Mouse (Mus musculus): ENCODE data around the gene Syngr2.

The Syngr2 gene

DNA sequence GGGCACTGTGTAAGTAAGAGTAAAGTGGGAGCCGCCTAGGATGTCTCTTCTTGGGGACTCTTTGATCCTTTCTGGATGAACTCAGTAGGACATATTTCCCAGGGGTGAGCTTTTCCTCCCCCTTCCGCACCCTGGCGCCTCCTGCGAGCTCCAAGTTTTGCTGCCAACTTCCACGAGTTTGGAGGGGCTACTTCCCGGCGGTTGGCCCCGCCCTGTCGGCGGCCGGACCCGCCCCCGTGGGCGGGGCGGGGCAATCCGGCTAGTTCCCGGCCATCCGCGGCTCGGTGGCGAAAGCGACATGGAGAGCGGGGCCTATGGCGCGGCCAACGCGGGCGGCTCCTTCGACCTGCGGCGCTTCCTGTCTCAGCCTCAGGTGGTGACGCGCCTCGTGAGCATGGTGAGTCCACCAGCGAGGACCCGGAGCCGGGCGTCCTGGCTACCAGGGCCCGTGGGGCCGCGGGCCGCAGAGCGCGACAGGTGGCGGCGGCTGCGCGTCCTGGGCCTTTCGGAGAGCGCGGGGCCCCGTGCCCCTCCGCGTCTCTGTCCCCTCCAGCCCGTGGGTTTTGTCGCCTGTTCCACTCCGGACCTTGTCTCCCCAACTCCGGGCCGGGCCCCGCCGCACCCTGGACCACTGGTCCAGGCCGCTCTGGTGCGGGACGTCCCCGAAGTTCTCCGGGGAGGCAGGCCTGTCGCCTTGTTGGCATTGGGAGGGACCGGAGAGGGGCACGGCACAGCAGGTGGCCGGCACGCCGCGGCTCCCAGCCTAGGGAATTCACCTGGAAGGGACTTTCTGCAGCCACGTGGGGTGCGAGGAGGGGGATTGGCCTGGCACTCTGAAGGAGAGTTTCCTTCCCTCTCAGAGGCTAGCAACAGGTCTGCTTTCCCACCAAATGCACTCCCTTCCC, at the start of gene Syngr2, which contains the start of gene Gm20708:
Gene Syngr2, plus strand, starts transcription at position 262 of the 905 bp plus-strand sequence.
Gene Gm20708, plus strand, starts transcription at position 262 of the 905 bp plus-strand sequence.
- peak; percentile 65 for DNase-seq

DNA sequence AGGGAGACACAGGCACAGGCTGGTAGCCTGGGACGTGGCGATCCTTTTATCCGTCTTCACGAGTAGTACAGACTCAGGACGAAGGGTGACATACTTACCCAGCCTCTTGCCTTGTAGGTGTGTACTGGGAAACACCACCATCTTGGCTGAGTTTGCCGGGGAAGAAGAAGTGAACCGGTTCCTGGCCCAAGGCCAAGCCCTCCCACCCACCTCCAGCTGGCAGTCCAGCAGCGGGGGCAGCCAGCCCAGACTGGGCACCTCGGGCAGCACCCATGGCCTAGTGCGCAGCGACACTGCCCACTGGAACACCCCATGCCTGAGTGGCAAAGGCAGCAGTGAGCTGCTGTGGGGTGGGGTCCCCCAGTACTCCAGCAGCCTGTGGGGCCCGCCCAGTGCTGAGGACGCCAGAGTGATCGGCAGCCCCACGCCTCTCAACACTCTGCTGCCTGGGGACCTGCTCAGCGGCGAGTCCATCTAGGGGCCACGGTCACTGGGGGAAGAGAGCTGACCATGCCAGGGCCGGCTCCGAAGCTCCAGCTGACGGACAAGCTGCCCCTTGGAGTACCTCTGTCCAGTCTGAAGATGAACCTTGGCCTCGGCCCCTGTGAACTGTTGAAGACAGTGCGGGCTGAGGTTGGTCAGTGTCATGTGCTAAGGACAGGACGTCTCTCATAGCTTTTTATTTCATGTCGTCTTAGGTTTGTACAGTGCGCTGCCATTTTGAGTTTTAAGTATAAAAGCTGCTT, 48.9 kb upstream of the Syngr2 start:
- peak; percentile 45 for DNase-seq

DNA sequence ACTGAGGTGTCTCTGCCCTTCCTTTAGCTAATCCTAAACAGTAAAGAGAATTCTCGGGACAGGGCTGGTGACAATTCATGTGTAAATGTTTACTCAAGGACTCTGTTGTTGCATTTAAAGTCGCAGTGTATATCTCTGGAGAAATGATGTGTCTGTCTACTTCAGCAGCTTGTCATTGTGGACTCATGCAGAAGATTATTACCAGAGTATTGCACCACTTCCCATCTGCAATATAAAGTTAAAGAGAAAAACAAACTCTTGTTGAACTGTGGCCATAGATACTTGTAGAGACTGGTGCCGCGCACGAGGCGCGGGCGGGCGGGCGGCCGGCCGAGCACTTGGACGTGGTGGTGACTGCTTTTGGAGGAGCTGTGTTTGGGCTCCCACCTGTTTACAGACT, 47.7 kb upstream of the Syngr2 start:
- no peak for DNase-seq

DNA sequence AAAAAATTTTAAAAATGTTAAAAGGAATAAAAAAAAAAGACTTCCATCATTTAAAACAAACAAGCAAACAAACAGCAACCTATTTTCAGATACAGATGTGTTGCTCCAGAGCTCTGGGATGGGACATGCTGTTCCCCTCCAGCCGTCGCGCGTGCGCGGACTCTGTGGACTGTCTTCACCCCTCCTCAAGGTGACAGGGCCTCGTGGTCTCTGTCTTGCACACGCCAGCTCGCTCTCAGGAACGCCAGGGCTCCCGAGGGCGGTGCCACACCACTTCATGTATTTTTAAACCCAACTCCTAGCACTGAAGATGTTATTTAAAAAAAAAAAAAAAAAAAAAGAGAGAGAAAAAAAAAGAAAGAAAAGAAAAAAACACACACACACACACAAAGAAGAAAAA, 47.2 kb upstream of the Syngr2 start:
- no peak for DNase-seq

DNA sequence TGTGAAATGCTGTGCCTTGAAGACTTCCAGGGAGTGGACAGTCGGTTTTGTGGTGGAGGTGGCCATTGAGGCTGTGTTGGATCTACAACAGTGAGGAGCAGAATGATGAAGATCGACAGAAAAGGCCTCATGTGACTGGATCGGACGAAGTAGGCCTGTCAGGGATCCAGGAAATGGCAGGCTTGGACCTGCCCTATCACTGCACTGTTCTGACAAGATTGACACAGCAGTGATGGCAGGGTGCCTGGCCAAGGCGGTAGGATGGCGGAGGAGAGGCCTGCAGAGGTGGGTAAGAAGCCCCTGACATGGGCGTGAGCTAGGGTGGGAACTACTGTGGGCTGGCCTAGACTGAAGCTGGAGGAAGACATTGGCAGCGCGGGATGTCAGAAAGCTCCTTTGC, 45.1 kb upstream of the Syngr2 start:
- no peak for DNase-seq

DNA sequence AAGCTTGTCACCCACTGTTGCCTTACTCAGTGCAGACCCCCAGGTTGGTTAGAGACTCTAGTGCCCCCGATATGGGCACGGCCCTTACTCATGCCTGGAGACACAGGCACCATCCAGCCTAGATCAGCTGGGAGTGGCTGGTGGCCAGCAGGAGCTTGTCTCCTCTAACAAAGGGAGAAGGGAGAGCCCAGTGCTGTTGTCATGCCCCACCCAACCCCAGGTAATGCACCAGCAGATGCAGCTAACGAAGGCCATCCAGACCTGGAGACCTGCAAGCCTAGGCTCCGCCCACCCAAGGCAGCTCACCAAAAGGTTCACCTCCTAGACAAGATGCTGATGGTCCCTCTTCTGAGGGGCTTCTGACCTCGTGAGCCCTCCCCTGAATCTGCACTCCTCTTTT, 44.1 kb upstream of the Syngr2 start:
- no peak for DNase-seq

DNA sequence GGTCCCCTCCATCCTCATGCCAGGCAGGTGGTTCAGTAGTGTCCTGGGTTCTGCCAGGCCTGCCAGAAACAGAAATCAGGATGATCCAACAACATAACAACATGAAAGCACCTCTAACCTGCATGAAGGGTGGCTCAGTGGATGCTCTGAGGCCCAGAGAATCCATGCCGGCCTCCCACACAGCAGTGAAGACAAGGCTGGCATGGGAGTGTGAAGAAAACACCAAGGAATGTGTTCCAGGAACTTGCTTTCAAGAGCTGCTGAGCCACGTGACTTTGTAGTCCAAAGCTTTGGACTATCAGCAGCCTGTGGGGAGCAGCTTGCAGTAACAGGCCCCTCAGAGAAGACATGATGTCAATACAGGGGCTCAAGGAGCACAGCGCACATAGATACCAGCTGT, 43.2 kb upstream of the Syngr2 start:
- DNase-seq = no peak

DNA sequence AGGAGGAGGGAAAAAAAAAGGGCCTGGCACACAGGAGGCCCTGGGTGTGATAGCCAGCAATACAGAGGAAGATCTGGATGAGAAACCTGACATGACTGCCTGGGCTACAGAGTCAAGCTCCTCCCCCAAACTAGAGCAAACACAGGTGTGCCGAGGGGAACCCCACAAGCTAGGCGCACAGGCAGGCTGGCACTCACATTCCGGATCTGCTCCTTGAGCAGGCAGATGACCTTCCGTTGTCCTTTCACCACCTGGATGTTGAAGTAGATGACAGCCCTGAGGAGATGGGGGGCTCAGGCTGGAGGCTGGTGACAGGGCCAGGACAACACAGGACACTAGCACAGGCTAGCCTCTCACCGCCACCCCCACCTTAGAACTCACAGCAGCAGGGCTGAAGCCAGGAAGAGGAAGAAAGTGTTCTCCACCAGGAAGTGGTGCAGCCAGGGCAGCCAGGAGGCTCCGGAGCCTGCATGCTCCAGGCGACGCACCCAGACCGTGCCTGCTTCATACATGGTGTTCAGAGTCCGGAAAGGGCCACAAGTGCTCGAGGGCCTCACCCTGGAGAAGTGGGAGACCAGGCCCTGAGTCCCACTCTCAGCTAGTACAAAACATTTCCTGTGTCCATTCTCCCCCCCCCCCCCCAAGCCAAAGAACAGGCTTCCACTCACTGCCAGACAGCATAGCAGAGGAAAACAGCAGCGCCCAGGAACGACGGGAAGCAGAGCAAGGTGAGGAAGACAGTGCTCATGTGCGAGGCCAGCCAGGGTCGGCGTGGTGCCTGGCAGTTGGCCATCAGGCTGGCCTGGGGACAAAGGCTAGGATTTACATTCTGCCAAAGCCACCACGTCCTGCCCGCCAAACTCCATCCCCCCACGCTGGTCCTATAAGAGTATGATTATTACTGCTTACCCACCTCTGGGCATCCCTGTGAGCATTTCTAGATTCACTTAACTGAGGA, 40.5 kb upstream of the Syngr2 start:
- DNase-seq = no peak

DNA sequence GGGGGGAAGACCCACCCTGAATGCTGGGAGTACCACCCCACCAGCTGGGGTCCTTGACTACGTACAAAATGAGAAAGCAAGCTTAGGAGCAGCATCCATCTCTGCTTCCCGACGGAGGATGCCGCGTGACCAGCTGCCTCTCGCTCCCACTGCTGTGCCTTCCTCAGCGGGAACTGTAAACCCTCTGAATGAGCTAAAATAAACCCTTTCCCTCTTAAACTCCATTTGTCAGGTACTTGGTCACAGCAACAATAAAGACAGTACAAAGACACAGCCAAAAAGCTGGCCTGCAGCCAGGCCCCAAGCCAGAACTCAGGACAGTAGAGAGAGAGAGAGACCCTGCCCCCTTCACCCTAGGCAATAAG, 39.8 kb upstream of the Syngr2 start:
- no peak for DNase-seq

DNA sequence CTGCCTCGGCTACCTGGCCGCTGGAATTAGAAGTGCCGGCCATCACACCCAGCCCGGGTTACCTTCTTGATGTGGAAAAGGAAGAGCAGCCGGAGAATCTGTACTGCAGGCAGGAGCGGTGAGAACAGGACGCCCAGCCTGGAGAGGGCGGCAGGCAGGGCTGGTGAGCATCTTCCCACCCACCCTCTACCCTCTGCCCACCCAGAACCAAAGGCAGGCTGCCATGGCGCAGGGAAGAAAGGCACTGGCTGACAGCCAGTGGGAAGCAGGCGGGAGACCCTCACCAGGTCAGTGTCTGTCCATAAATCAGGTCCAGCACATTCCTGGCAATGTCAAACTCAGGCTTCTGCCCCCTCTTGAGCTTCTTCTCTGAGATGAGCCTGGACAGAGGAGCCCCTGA, 39.1 kb upstream of the Syngr2 start:
- no peak for DNase-seq

DNA sequence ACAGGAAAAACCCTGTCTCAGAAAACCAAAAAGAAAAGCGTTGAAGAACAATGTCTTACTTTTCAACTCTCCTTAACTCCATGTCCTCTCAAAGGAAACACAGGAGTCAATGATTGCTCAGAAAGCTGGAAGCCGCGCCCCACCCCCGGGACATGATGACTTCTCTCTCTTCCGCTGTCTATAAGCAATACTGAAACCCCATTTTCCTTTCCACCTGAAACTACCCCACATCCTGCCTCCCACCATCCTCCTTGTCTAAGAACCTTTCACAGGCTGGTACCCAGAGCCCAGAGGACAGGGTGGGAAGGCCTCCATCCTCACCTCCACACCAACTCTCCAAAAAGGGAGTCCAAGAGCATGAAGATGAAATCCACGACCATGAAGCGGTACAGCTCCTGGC, 37.1 kb upstream of the Syngr2 start:
- DNase-seq = no peak

DNA sequence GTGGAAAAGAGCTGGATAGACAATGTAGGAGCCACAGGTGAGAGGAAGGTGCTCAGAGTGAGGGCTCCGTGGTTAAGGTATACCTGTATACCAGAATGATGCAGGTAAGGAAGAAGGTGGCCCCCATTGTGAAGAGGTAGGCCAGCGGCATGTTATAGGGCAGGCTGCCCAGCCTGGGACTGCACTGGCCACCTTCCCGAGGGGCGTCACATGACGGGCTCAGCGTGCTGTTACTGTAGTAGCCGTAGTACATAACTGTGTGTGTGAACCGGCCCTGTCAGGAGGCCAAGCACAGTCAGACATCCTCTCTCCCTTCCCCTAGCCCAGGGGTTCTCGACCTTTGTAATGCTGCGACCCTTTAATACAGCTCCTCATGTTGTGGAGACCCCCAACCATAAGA, 34.5 kb upstream of the Syngr2 start:
- no peak for DNase-seq

DNA sequence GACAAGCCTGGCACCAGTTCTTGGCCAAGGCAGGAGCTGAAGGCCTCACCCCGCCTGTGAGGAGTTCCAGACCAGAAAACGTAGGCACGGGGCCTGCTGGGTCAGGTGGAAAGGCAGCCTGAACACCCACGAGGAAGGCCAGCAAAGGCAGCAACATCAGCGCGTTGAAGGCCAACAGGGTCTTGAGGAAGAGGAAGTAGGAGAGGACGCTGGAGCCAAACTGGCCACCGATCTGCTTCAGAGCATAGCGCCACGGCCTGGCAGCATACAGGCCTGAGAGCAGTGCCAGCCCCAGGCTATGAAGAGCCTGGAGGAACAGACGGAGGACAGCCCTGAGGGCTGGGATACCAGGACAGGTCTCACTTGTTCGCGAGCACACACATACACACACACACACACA, 33.9 kb upstream of the Syngr2 start:
- DNase-seq = no peak

DNA sequence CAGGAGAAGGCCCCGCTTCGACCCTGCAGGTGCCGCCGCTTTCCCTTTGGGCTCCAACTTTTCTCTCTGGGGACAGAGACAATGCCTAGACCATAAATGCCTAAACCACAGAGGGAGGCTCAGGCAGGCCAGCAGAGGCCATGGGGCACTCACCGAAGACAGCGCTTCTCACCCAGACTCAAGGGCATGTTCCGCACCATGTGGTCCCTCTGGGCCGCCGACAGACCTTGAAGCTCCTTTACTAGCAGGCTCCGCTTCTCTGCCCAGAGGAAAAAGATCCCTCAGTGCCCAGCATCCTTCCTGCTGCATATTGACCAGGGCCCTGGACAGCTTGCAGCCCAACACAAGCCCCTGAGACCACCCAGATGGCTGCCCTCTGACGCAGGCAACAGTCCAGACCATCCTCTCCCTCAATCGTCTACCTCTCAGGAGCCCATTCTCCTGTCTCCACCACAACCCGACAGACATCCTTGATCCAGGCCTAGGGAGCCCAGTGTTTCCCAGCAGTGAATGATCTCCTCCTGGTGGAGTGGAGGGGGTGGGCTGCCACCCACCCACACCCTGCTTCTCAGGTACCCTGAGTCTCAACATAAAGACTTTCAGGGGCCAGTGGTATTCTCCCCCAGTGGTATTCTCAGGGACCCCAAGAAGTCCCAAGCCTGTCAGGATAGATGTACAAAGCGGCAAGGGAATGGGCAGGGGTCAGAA, 33.2 kb upstream of the Syngr2 start:
- DNase-seq = no peak

DNA sequence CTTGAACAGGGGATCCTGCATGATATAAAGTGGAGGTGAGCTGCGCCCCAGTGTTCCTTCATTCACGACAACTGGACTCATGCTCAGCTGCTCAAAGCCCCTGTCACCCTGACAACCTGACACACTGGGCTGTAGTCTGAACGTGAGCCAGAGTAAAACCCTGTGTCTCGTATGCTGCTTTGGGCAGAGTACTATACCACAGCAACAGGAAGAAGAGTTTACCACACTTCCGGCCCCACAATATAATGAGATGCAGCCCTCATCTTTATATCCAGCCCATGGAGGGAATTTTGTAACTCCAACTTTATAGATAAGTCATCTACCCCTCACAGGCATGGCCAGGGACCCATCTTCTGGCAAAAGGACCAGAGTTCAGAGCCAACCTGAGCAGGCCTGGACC, 32.4 kb upstream of the Syngr2 start:
- no peak for DNase-seq

DNA sequence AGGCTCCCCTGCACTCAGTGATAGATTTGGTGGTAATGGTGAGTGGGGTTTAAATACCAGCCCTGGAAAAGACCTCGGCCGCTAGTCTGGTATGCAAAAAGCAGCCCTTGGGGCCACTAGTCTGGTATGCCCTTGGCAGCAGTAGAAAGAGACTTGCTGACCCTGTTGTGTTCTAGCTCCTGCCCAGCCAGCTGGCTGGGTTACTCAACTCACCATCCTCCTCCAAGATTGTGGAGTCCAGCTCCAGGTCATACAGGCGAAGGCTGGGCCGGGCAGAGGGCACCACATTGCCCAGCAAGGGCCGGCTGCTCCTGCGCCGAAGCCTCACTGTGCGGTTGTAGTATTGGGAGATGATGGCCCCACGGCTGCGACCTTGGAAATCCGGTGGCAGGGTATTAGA, 31.4 kb upstream of the Syngr2 start:
- DNase-seq = peak; percentile 80

DNA sequence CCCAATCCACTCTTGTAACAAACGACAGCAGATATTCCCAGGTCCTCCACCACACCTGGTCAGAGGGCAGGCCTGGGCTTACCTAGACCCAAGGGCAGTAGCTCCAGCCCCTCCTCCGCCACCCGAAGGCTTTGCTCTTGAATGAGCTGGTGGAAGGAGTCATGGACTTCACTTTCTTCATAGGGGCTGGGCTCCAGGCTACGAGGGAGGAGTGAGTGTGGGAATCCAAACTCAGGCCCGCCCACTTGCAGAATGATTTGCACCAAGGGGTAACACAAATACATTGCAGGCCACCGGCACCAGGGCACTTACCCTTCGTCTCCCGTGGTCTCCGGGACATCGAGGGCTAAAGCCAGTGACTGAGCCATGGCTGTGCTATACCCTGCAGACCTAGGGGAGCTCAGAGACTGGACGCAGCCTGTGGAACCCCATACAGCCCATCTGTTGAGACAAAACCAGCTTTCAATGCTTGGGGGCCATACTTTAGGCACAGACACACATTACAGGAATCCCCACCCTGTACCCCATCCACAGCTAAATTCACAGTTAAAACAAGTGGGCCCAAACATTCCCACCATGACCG, 30.5 kb upstream of the Syngr2 start:
- DNase-seq = peak; percentile 58

DNA sequence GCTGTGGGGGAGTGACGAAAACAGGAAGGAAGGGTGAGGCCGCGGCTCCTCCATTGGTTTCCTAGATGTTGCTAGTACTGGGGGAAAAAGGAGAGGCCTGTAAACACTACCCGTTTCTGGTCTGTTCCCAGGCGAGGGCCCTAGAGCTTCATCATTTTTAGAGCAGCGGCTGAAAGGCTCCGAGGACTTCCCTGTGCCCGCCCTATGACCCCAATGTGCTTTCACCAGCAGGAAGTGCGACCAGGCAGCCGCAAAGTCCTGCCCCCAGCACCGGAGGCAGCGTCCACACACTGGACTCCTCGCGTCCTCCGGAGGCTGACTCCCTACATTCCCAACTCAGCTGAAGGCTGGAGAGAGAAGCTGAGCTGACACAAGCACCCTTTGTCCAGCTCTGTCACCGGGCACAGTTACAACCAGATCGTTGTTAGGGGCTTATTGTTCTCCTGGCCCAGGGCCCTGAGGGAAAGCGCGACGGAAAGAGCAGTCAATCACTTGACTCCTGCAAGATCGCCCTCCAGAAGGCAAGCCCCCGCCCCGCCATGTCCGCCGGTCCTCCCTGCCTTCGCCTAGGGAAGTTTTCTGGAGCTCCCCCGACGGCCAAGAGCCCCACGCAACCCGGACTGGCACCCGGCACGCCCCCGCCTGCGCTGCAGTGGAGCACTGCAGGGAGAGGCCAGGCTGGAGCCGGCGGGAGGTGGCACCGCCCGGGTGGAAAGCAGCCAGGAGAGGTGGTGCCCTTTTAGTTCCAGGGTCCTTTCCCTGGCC, 29.9 kb upstream of the Syngr2 start:
- DNase-seq = peak; percentile 86

DNA sequence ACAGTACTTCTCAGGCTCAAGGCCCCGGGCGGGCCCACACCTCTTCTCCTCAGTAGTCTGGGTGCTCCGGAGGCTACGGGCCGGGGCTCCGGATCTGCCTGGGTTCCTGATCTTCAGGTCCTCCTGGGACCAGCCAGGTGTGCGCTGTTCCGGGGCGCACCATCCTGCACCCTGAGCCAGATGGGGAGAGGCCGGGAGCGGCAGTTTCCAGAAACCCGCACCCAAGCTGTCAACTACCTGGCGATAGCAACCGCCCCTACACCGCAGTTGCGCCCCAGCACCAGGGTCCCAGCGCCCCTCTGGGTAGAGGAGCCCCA, 29.3 kb upstream of the Syngr2 start:
- DNase-seq = no peak

DNA sequence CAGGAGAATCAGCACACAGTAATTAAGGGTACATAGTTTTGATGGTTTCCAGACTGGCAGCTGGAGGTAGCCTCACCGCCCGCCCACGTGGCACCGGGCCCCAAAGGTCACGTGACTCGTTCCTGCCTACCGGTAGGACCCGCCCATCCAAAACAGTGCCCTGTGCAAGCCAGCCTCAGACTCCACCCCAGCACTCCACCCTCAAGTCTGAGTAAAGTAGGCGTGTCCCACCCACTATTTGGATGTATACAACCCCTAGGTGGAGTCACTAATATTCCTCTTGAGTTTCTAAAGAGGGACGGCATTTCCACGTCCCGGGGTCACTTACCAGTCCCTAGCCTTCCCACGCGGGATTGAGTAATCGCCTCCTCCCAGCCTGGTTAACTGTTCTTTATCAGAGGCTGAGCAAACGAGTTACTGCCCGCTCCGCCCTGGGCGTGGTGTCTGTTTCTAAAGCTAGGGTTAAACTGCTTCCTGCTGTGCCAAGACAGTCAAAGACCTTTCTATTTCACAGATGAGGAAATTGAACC, 28.8 kb upstream of the Syngr2 start:
- DNase-seq = peak; percentile 96

DNA sequence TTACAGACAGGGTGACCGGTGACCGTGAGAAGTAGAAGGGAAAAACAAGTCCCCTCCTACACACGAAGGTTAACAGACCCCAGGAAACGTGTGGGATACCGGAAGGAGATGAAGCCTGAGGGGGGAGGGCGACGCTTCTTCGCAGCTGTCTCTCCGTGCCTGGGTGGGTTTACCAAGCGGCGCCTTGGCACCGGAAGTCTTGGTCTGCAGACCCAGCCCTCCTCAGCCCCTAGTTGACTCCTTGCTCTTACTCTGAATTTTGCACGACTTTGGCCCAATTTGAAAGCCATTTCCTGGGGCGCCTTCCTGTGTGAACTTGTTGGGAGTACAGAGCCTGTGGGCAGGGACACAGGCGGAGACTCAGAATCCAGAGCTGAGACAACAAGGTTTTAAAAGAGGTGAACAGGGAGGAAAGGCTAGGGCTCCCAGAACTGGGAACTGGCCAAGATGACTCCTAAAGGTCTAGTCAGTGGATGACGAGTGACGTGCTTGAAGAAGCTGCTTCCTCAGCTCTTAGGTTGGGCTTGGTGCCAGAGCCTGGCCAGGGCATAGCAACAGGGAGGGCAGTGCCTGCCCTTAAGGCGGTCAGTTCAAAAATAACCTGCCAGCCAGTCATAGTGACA, 28.2 kb upstream of the Syngr2 start:
- DNase-seq = peak; percentile 87
